Mouse (Mus musculus) heart, adult 9 months (tissue): ENCODE results near the gene Chad.
A peak's percentile ranks its signal among the peaks of the same experiment; 100 is the strongest.

Experiments used
- DNase-seq, 2 experiments: peaks; one replicate each; pipeline ENCODE4 v3.0.0; 2022; ENCODE audit warnings: low spot score in 2 of 2

The Chad gene

DNA sequence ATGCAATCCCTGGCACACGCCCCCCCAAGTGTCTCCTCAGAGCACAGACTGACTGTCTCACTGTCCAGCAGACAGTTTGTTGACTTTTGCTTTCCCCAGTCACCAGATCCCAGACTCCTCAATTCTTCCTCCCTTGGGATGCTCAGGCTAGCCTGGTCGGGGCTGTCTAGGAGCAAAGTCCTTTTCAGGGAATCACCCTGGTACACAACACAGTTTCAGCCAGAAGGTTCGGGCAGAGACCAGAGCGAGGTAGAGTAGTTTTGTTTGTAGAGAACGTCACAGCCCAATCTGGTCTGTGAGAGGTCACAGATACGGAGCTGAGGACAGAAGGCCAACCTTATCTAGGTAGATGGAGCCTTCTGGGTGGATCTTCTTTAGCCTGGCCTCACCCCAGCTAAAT, 1.7 kb downstream of the Chad start:
- DNase-seq = no peak

GRCm38 (mm10) chr11:94567326-94567725, 2.5 kb downstream of the Chad start:
- no peak for DNase-seq

- peak; percentile 52 to 54 for DNase-seq
Observed at GRCm38 (mm10) chr11:94570612-94571011, 5.8 kb downstream of the Chad start.

DNA sequence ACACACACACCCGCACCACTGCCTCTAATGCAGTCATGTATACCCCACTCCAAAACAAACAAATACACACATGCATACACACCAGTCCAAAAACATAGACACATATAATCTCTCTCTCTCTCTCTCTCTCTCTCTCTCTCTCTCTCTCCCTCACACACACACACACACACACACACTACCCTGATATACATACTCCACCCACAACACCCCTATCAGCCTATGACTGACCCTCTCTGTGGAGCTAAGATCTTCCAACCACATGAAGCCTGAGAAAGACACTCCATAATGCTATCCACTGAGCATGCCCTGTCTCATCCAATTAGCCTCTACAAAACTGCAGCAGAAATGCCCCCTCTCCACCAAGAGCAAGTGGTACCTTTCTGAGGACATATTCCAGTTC, 7.0 kb downstream of the Chad start:
- DNase-seq = no peak

GRCm38 (mm10) chr11:94574560-94574959, 9.7 kb downstream of the Chad start:
- DNase-seq = no peak

DNA sequence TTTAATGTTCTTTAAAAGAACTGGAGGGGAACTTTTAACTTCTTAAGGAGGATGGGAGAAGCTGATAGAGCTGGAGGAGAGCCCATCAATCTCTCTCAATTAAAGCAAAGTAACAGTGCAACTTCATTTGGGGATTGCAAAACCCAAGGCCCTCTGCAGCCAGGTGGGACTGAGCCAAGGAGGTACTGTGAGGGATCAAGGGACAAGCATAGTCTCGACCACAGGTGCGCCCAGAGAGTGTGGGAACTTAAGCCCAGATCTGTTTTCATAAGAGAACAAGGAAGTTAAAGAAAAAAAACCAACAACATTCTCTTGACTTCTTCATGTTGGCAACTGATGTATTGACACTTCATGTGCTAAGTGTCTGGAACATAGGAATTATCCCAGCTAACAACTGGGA, 10.2 kb downstream of the Chad start:
- no peak for DNase-seq

- DNase-seq = no peak
Observed at GRCm38 (mm10) chr11:94576361-94576760, 11.5 kb downstream of the Chad start.

- no peak for DNase-seq
Observed at GRCm38 (mm10) chr11:94580111-94580740, 15.4 kb downstream of the Chad start.

DNA sequence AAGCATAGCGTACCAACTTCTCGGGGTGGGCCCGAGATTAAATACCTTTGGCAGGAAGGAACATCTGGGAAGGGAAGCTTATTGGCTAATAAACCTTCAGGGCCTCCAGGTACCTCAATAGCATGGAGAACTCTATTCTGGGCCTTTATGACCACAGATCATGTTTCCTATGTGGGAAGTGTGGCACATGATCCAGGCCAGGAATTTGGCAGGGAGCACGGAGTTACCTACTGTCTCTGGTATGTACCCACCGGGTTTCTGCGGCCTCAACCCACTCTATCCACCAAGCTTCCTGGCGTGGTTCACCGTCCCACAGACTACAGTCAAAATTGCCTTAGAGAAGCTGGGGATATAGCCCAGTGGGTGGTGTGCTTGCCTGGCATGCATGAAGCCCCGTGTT, 20.2 kb downstream of the Chad start:
- no peak for DNase-seq

DNA sequence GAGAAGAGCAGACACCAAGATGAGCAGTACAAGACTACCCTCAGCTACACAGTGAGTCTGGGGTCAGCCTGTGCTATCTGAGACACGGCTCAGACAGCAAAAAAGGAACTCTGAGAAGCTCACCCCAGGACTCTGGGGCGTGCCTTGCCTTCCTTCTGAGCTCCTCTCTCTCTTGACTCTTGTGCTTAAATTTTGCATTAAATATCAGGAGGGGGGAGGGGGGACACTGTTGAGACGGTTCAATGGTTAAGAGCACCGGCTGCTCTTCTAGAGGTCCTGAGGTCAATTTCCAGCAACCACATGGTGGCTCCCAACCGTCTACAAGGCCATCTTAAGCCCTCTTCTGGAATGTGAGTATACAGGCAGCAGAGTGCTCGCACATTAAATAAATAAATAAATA, 22.7 kb downstream of the Chad start:
- no peak for DNase-seq

- DNase-seq = no peak
Observed at GRCm38 (mm10) chr11:94596311-94596852, 31.5 kb downstream of the Chad start.

DNA sequence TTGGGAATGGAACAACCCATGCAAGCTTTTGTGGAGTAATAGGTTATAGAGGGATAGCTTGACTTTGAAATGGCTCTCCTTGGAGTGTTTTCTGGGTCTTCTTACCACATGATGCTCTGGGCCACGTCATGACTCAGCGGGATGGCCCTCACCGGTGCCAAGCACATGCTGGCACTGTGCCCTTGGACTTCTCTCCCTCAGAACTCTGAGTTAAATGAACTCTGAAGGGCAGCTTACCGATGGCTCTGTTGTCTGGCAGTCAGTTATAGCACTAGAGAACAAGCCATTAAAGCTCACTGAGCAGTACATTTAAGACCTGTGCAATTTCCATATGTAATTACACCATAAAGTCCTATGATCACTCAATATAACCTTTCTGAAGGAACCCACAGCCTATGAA, 32.5 kb downstream of the Chad start:
- peak; percentile 22 to 65 for DNase-seq

DNA sequence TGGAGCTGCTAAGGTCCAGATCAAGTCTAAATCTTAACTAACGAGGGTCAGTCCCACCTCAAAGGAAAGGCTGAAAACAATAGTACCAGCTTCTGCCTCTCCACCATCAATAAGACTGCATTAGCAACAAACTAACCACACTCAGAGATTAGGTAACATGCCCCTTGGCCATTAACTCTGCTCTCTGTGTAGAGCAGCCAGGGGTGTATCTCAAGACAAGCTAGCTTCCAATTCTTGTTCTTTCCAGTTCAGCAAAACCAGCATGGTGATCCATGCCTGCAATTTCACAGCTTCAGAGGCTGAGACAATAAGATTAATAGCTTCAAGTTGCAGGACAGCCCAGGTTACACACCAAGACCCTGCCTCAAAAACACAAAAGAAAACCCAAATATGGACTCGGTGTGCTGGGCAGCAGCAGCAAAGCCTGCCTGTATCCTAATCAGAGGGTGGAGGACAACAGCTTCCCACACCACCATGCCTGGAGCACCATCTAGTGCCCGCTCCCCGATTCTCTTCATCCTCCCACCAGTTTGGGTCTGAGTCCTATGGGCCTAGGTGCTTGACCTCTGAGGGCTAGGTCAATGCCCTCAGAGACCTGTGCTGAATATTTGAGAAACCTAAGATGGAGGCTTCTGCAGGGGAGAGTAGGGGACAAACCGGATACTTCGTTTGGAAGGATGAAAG, 33.7 kb downstream of the Chad start:
- DNase-seq = no peak

DNA sequence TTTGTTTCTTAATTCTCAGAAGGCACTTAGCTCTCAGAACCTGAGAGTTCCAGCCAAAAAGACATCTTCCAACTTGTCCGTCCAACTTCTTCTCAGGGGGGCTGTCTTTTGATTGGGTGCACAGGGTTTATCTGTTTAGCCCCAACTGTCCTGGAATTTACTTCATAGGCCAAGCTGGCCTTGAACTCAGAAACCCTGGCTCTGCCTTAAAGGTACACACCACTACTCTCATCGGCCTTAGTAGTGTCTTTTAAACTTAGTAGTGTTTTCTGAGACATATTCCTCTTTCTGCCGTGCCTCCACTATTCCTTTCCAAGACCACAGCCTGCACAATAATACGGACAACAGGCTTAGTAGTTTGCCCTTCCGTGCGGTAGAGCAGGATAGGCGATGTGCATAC, 35.6 kb downstream of the Chad start:
- DNase-seq = no peak

GRCm38 (mm10) chr11:94601321-94602281, 36.8 kb downstream of the Chad start, which contains the start of gene Acsf2:
Acsf2 (minus strand) TSS chr11:94601871.
- peak; percentile 86 to 91 for DNase-seq

GRCm38 (mm10) chr11:94602356-94602955, 37.6 kb downstream of the Chad start:
- no peak for DNase-seq

DNA sequence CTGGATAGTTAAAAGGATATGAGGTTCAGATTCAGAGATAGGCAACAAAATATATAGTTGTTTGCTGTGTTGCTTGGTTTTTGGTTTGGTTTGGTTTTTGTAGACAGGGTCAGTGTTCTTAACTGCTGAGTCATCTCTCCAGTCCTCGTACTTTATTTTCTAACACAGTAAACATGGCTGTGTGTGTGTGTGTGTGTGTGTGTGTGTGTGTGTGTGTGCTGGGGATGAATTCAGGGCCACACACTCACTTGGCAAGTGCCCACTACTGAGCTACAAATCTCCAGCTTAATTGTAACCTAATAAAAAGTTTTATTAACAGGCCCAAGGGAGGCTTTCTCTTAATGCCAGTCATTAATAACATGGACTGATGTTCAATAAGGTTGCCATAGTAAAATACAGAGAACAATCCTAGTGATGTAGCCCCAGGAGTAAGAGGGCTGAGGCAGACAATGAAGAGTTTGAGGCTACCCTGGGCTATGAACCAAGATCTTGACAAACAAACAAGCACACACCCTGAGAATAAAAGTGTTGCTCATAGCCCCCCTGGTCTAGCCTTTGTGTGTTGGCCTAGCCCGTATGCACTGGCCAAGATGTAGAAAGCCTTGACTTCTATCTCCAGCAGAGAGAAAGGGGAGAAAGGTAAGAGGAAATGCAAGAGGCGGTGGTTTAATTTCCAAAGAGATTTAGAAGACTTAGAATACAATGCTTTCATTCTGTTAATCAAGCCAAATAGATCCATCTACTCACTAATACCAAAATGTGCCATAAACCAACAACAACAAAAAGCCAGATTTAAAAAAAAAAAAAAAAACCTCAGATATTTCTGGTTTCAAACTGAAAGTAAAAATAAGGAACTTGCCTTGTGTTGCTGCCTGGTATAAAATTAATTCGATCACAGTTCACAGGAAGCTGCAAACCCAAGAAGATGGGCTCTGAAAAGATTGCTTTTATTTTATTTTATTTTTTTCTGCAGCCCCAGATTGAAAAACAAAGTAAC, 46.2 kb downstream of the Chad start:
- DNase-seq = no peak

- no peak for DNase-seq
Observed at GRCm38 (mm10) chr11:94614603-94615002, 49.8 kb downstream of the Chad start.

- DNase-seq = no peak
Observed at GRCm38 (mm10) chr11:94615494-94615893, 50.6 kb downstream of the Chad start.

DNA sequence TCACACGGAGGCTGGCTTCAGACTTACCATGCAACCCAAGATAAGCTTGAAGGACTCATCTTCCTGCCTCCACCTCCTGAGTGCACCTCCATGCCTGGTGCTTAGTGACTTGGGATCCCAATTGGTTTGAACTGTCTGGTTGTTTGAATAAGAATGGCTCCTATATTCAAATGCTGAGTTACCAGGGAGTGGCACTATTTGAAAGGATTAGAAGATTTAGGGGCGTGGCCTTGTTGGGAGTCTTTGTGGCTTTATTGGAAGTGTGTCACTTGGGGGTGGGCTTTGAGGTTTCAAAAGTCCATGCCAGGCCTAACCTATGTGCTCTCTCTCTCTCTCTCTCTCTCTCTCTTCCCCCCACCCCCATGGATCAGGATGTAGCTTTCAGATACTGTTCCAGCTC, 52.8 kb downstream of the Chad start:
- no peak for DNase-seq
